Mouse (Mus musculus): Measurements from ENCODE around the gene Lgals7. TPM values are rescaled to one million over a fixed set of nuclear protein-coding genes. Genes with fewer than 3 reads are reported as not detected.

The Lgals7 gene
- 0.38 and 12.5 TPM in 2 replicates for total RNA-seq (2014; rRNA removed)
- 3.8 and 4.8 TPM in 2 replicates for polyA plus RNA-seq (2015; fragmentation: Nextera tagmentation; extraction: Ambion mirVana)

GRCm38 (mm10) chr7:28863540-28863939 lies at the start of gene Lgals7:
Lgals7 (plus strand) TSS chr7:28863853.
- no peak within 1 kb of the TSS for H3K9ac ChIP-seq (replicated peaks; ENCODE audit: low read length, poor library complexity, severe bottlenecking)
- H3K4me2 ChIP-seq (ENCODE audit: low read depth, low read length, poor library complexity, severe bottlenecking), result no peak within 1 kb of the TSS
- DNase-seq (ENCODE audit: low spot score), result no peak
- TF ChIP-seq CTCF (IDR thresholded peaks at IDR 0.05), result no peak
- no peaks in the 10 kb centered on the region for H3K9me3 ChIP-seq (ENCODE audit: low read length)
- 81% methylated on average over 6 of the region's 6 CpGs for WGBS
- no peaks in the 10 kb centered on the region for H3K36me3 ChIP-seq (ENCODE audit: insufficient read depth, low read length)
- no peak within 1 kb of the TSS for H3K4me3 ChIP-seq (ENCODE audit: low read depth, low read length)
- no peak for ATAC-seq (ENCODE audit: low FRiP score)
- no peak within 1 kb of the TSS for H3K27ac ChIP-seq (ENCODE audit: low read depth, low read length)
- no peaks in the 10 kb centered on the region for H3K27me3 ChIP-seq (ENCODE audit: insufficient read depth, low read length)
- no peaks in the 10 kb centered on the region for H3K4me1 ChIP-seq (ENCODE audit: insufficient read depth, low read length)

- ATAC-seq (ENCODE audit: low FRiP score) (no peak), DNase-seq (ENCODE audit: low spot score) (no peak)
- peaks cover 52% of the 10 kb centered on the region for H3K36me3 ChIP-seq (ENCODE audit: insufficient read depth, low read length)
- H3K9me3 ChIP-seq (ENCODE audit: low read length), result no peaks in the 10 kb centered on the region
- H3K4me1 ChIP-seq (ENCODE audit: insufficient read depth, low read length), result peaks cover 12% of the 10 kb centered on the region; the same call in 1 of the 2 replicates
- H3K4me3 ChIP-seq (ENCODE audit: low read depth, low read length), result no peak overlapping the region
- H3K4me2 ChIP-seq (ENCODE audit: low read depth, low read length, poor library complexity, severe bottlenecking), result no peak overlapping the region
- H3K27me3 ChIP-seq (ENCODE audit: insufficient read depth, low read length), result no peaks in the 10 kb centered on the region
- H3K9ac ChIP-seq (replicated peaks; ENCODE audit: low read length, poor library complexity, severe bottlenecking), result no peak overlapping the region
- no peak overlapping the region for H3K27ac ChIP-seq (ENCODE audit: low read depth, low read length)
- TF ChIP-seq CTCF (IDR thresholded peaks at IDR 0.05), result no peak
- 85% methylated on average over 5 of the region's 5 CpGs for WGBS
Observed at GRCm38 (mm10) chr7:28814306-28815034, 49.2 kb upstream of the Lgals7 start.

GRCm38 (mm10) chr7:28815230-28815629 lies 48.4 kb upstream of the Lgals7 start:
- Histone ChIP-seq H3K9ac (replicated peaks; ENCODE audit: low read length, poor library complexity, severe bottlenecking) (no peak overlapping the region), H3K9me3 (ENCODE audit: low read length) (no peaks in the 10 kb centered on the region), H3K4me1 (ENCODE audit: insufficient read depth, low read length) (peaks cover 12% of the 10 kb centered on the region; the same call in 1 of the 2 replicates), H3K4me2 (ENCODE audit: low read depth, low read length, poor library complexity, severe bottlenecking) (no peak overlapping the region), H3K36me3 (ENCODE audit: insufficient read depth, low read length) (peaks cover 59% of the 10 kb centered on the region), H3K27ac (ENCODE audit: low read depth, low read length) (no peak overlapping the region), H3K27me3 (ENCODE audit: insufficient read depth, low read length) (no peaks in the 10 kb centered on the region), H3K4me3 (ENCODE audit: low read depth, low read length) (no peak overlapping the region)
- WGBS, result 91% methylated on average over 9 of the region's 9 CpGs
- ATAC-seq (ENCODE audit: low FRiP score) (no peak), DNase-seq (ENCODE audit: low spot score) (no peak)
- TF ChIP-seq CTCF (IDR thresholded peaks at IDR 0.05), result no peak

GRCm38 (mm10) chr7:28816201-28816600 lies 47.5 kb upstream of the Lgals7 start:
- H3K4me2 ChIP-seq (ENCODE audit: low read depth, low read length, poor library complexity, severe bottlenecking), result no peak overlapping the region
- ATAC-seq (ENCODE audit: low FRiP score), result no peak
- no peak overlapping the region for H3K4me3 ChIP-seq (ENCODE audit: low read depth, low read length)
- WGBS, result 82% methylated on average over 9 of the region's 9 CpGs
- no peaks in the 10 kb centered on the region for H3K9me3 ChIP-seq (ENCODE audit: low read length)
- no peak overlapping the region for H3K9ac ChIP-seq (replicated peaks; ENCODE audit: low read length, poor library complexity, severe bottlenecking)
- no peaks in the 10 kb centered on the region for H3K27me3 ChIP-seq (ENCODE audit: insufficient read depth, low read length)
- H3K27ac ChIP-seq (ENCODE audit: low read depth, low read length), result no peak overlapping the region
- peaks cover 69% of the 10 kb centered on the region for H3K36me3 ChIP-seq (ENCODE audit: insufficient read depth, low read length)
- peaks cover 12% of the 10 kb centered on the region; the same call in 1 of the 2 replicates for H3K4me1 ChIP-seq (ENCODE audit: insufficient read depth, low read length)
- no peak for TF ChIP-seq CTCF (IDR thresholded peaks at IDR 0.05)
- no peak for DNase-seq (ENCODE audit: low spot score)

GRCm38 (mm10) chr7:28816920-28817319 lies 46.7 kb upstream of the Lgals7 start:
- WGBS, result 92% methylated on average over 10 of the region's 10 CpGs
- H3K27ac ChIP-seq (ENCODE audit: low read depth, low read length), result no peak overlapping the region
- peaks cover 73% of the 10 kb centered on the region for H3K36me3 ChIP-seq (ENCODE audit: insufficient read depth, low read length)
- ATAC-seq (ENCODE audit: low FRiP score), result no peak
- no peaks in the 10 kb centered on the region for H3K9me3 ChIP-seq (ENCODE audit: low read length)
- no peak overlapping the region for H3K4me3 ChIP-seq (ENCODE audit: low read depth, low read length)
- H3K27me3 ChIP-seq (ENCODE audit: insufficient read depth, low read length), result no peaks in the 10 kb centered on the region
- peaks cover 11% of the 10 kb centered on the region; the same call in 1 of the 2 replicates for H3K4me1 ChIP-seq (ENCODE audit: insufficient read depth, low read length)
- H3K4me2 ChIP-seq (ENCODE audit: low read depth, low read length, poor library complexity, severe bottlenecking), result no peak overlapping the region
- no peak for TF ChIP-seq CTCF (IDR thresholded peaks at IDR 0.05)
- no peak for DNase-seq (ENCODE audit: low spot score)
- H3K9ac ChIP-seq (replicated peaks; ENCODE audit: low read length, poor library complexity, severe bottlenecking), result no peak overlapping the region

GRCm38 (mm10) chr7:28817524-28817923 lies 46.1 kb upstream of the Lgals7 start:
- DNase-seq (ENCODE audit: low spot score), result no peak
- peaks cover 5% of the 10 kb centered on the region; the same call in 1 of the 2 replicates for H3K4me1 ChIP-seq (ENCODE audit: insufficient read depth, low read length)
- H3K4me2 ChIP-seq (ENCODE audit: low read depth, low read length, poor library complexity, severe bottlenecking), result no peak overlapping the region
- ATAC-seq (ENCODE audit: low FRiP score), result no peak
- no peak overlapping the region for H3K9ac ChIP-seq (replicated peaks; ENCODE audit: low read length, poor library complexity, severe bottlenecking)
- no peaks in the 10 kb centered on the region for H3K27me3 ChIP-seq (ENCODE audit: insufficient read depth, low read length)
- no peak overlapping the region for H3K4me3 ChIP-seq (ENCODE audit: low read depth, low read length)
- TF ChIP-seq CTCF (IDR thresholded peaks at IDR 0.05), result no peak
- H3K27ac ChIP-seq (ENCODE audit: low read depth, low read length), result no peak overlapping the region
- H3K9me3 ChIP-seq (ENCODE audit: low read length), result no peaks in the 10 kb centered on the region
- H3K36me3 ChIP-seq (ENCODE audit: insufficient read depth, low read length), result peaks cover 75% of the 10 kb centered on the region
- WGBS, result 76% methylated on average over 6 of the region's 6 CpGs

All from midbrain, postnatal 0 days (tissue).